Mouse (Mus musculus) embryonic stem cell, embryonic (primary cell): ENCODE data around the gene Amigo3.

ENCODE experiments used
- CTCF ChIA-PET, 4 experiments: fragments of 300-600 bp in 2 of 4; fragments of 350-600 bp in 2 of 4; sonication (Branson Sonifier 250); formaldehyde crosslinking; loops; one replicate each; lab custom pipeline; 2022; ENCODE audit warnings: inconsistent platforms in 2 of 4; lab: Charles Lee
- POLR2A ChIA-PET, 4 experiments: fragments of 300-600 bp in 2 of 4; fragments of 350-600 bp in 2 of 4; sonication (Branson Sonifier 250); formaldehyde crosslinking; loops; one replicate each; lab custom pipeline; 2022; ENCODE audit warnings: antibody characterized with exemption in 4 of 4, inconsistent platforms in 1 of 4; lab: Charles Lee

Gene Amigo3

GRCm38 (mm10) chr9:108047601-108048565 lies 5.1 kb upstream of the Amigo3 start:
- ChIA-PET CTCF (interaction anchor here (1.0 to 1.7 kb wide), 5 partner anchors 18 to 147 kb away, joined by 3 to 6 read pairs (median 4); no protein-coding TSS in a partner anchor), POLR2A (interaction anchor here in 3 of 4 experiments (0.7 to 2.6 kb wide), 29 partner anchors 8 to 260 kb away, joined by 3 to 12 read pairs (median 4); partner anchors contain the start of genes Ip6k1 (in 3 of the 3), Apeh (in 1 of the 3), Gm20662 (in 1 of the 3) and Mst1r (in 1 of the 3))

GRCm38 (mm10) chr9:108048566-108048955 lies 4.4 kb upstream of the Amigo3 start:
- ChIA-PET CTCF (interaction anchor here (1.0 to 2.0 kb wide), 10 partner anchors 10 to 147 kb away, joined by 3 to 9 read pairs (median 5); partner anchors contain the start of gene Mst1r (in 1 of the 4)), POLR2A (interaction anchor here in 3 of 4 experiments (0.6 to 2.6 kb wide), 40 partner anchors 9 to 422 kb away, joined by 3 to 12 read pairs (median 4); partner anchors contain the start of genes Apeh (in 2 of the 3), Ip6k1 (in 2 of the 3), Gm20662 (in 1 of the 3) and Mon1a (in 1 of the 3))

- ChIA-PET POLR2A (interaction anchor here in 3 of 4 experiments (0.6 to 2.6 kb wide), 41 partner anchors 8 to 422 kb away, joined by 3 to 12 read pairs (median 4); partner anchors contain the start of genes Ip6k1 (in 2 of the 3), Apeh (in 1 of the 3), Gm20662 (in 1 of the 3) and Mon1a (in 1 of the 3)), CTCF (interaction anchor here in 3 of 4 experiments (1.0 to 2.0 kb wide), 9 partner anchors 11 to 148 kb away, joined by 3 to 9 read pairs (median 5); partner anchors contain the start of gene Mst1r (in 1 of the 3))
These were observed 3.9 kb upstream of the Amigo3 start, which contains the start of gene Gmppb for GRCm38 (mm10) chr9:108049016-108049455. TSS of gene Gmppb (plus strand) at chr9:108049242.

GRCm38 (mm10) chr9:108049561-108050251 lies 3.3 kb upstream of the Amigo3 start:
- POLR2A ChIA-PET, result interaction anchor here in 3 of 4 experiments (0.5 to 2.6 kb wide), 23 partner anchors 8 to 1838 kb away, joined by 3 to 12 read pairs (median 5); partner anchors contain the start of genes Ip6k1 (in 2 of the 3), Mon1a (in 1 of the 3) and Mst1 (in 1 of the 3)
- CTCF ChIA-PET, result interaction anchor here in 2 of 4 experiments (1.0 to 2.0 kb wide), 5 partner anchors 11 to 148 kb away, joined by 3 to 6 read pairs (median 5); partner anchors contain the start of gene Mst1r (in 1 of the 2)

- CTCF ChIA-PET, result interaction anchor here in 2 of 4 experiments (0.7 to 7.1 kb wide), 7 partner anchors 12 to 527 kb away, joined by 3 to 139 read pairs (median 18); partner anchors contain the start of gene Mst1r (in 1 of the 2)
- POLR2A ChIA-PET, result interaction anchor here in 2 of 4 experiments (0.6 to 4.7 kb wide), 3 partner anchors 43 to 150 kb away, joined by 3 to 43 read pairs (median 4); partner anchors contain the start of gene Mst1r (in 1 of the 2)
These were observed 1.6 kb upstream of the Amigo3 start for GRCm38 (mm10) chr9:108051184-108051930.

- ChIA-PET CTCF (interaction anchor here in 2 of 4 experiments (0.7 to 7.1 kb wide), 8 partner anchors 11 to 527 kb away, joined by 3 to 139 read pairs (median 18); partner anchors contain the start of gene Mst1r (in 1 of the 2)), POLR2A (interaction anchor here in 2 of 4 experiments (0.8 to 4.7 kb wide), 6 partner anchors 7 to 203 kb away, joined by 3 to 43 read pairs (median 15); partner anchors contain the start of gene Mst1r (in 1 of the 2))
These were observed 1.1 kb upstream of the Amigo3 start for GRCm38 (mm10) chr9:108051931-108052220.

- CTCF ChIA-PET, result interaction anchor here (0.6 to 7.1 kb wide), 40 partner anchors 7 to 440 kb away, joined by 3 to 139 read pairs (median 6); partner anchors contain the start of genes Apeh (in 2 of the 4), Mst1r (in 2 of the 4), Cdhr4 (in 1 of the 4) and Dag1 (in 1 of the 4)
- POLR2A ChIA-PET, result interaction anchor here in 3 of 4 experiments (0.5 to 4.7 kb wide), 58 partner anchors 7 to 470 kb away, joined by 3 to 43 read pairs (median 4); partner anchors contain the start of genes Ip6k1 (in 3 of the 3), Dag1 (in 2 of the 3), Mst1r (in 2 of the 3) and Apeh (in 1 of the 3)
These were observed 548 bp upstream of the Amigo3 start for GRCm38 (mm10) chr9:108052411-108052810.

- CTCF ChIA-PET, result interaction anchor here (0.6 to 7.1 kb wide), 54 partner anchors 9 to 499 kb away, joined by 3 to 139 read pairs (median 5); partner anchors contain the start of genes Apeh (in 2 of the 4), Mst1r (in 2 of the 4), Gnat1 (in 1 of the 4) and Inka1 (in 1 of the 4)
These were observed 786 bp downstream of the Amigo3 start for GRCm38 (mm10) chr9:108053665-108054225.

GRCm38 (mm10) chr9:108054331-108055040 lies 1.5 kb downstream of the Amigo3 start:
- ChIA-PET POLR2A (interaction anchor here in 3 of 4 experiments (0.5 to 4.7 kb wide), 35 partner anchors 9 to 356 kb away, joined by 3 to 43 read pairs (median 5); partner anchors contain the start of genes Apeh (in 3 of the 3), Ip6k1 (in 2 of the 3), Inka1 (in 1 of the 3) and Mon1a (in 1 of the 3)), CTCF (interaction anchor here (0.6 to 7.1 kb wide), 25 partner anchors 9 to 153 kb away, joined by 3 to 139 read pairs (median 6); partner anchors contain the start of gene Mst1r (in 1 of the 4))

More at GRCm38 (mm10) chr9:108053665-108054225, 786 bp downstream of the Amigo3 start:
- POLR2A ChIA-PET, result interaction anchor here (0.5 to 4.7 kb wide), 72 partner anchors 9 to 466 kb away, joined by 3 to 43 read pairs (median 4); partner anchors contain the start of genes Apeh (in 3 of the 4), Inka1 (in 3 of the 4), Ip6k1 (in 3 of the 4) and Mst1r (in 2 of the 4)

GRCm38 (mm10) chr9:108055061-108055460 lies 2.1 kb downstream of the Amigo3 start:
- ChIA-PET POLR2A (interaction anchor here in 3 of 4 experiments (0.6 to 4.7 kb wide), 18 partner anchors 8 to 356 kb away, joined by 3 to 43 read pairs (median 5); partner anchors contain the start of genes Mst1r (in 1 of the 3) and Rbm6 (in 1 of the 3)), CTCF (interaction anchor here (0.5 to 7.1 kb wide), 15 partner anchors 8 to 301 kb away, joined by 3 to 139 read pairs (median 6); partner anchors contain the start of gene Mst1r (in 1 of the 4))

GRCm38 (mm10) chr9:108055661-108056237 lies 2.8 kb downstream of the Amigo3 start:
- CTCF ChIA-PET, result interaction anchor here (0.5 to 7.1 kb wide), 14 partner anchors 9 to 397 kb away, joined by 3 to 139 read pairs (median 6); partner anchors contain the start of gene Mst1r (in 1 of the 4)

GRCm38 (mm10) chr9:108056361-108057261 lies 3.7 kb downstream of the Amigo3 start:
- ChIA-PET CTCF (interaction anchor here (0.5 to 7.1 kb wide), 16 partner anchors 10 to 551 kb away, joined by 3 to 139 read pairs (median 3); partner anchors contain the start of gene Mst1r (in 1 of the 4)), POLR2A (interaction anchor here in 2 of 4 experiments (0.8 to 4.7 kb wide), 15 partner anchors 8 to 184 kb away, joined by 3 to 43 read pairs (median 4); partner anchors contain the start of genes Gmppb (in 1 of the 2), Mst1 (in 1 of the 2), Mst1r (in 1 of the 2) and Rbm6 (in 1 of the 2))

More at GRCm38 (mm10) chr9:108055661-108056237, 2.8 kb downstream of the Amigo3 start:
- POLR2A ChIA-PET, result interaction anchor here in 2 of 4 experiments (0.8 to 4.7 kb wide), 12 partner anchors 10 to 157 kb away, joined by 3 to 43 read pairs (median 6); partner anchors contain the start of gene Mst1r (in 1 of the 2)
